Mouse (Mus musculus): ENCODE data around the gene Sertad3. TPM values are rescaled to one million over a fixed set of nuclear protein-coding genes. Genes with fewer than 3 reads are reported as not detected.

The Sertad3 gene
- total RNA-seq (2021) = 1 to 10 TPM; 2.7 to 2.8 TPM

DNA sequence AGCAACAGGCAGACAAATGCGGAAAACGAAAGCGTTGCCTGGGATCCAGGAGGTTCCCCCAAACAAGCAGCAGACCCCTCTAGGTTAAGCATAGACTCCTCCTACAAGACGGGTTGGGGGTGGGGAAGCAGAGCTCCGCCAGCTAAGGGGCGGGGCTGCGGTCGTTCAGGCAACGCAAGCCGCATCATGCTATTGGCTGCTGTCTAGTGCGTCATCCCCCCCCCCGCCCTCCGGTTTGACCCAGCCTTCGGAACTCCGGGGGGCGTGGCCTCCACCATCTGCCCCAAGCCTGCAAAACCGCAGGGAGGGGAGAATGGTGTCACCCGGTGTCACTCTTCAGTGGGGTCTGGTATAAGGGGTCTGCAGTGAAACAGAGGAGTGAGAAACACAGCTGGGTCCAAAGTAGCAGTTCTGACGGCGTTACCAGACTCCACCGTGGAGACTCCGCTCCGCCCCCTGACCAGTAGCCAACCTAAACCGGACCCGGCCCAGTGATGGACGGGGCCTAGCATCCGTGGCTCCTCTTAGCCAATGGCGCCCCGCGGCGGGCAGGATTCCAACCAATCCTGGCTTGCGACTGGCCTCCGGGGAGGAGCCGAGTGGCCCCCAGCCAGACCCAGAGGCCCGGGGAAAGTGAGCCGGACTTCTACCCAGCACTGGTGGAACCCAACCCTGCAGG is at the start of gene Sertad3:
Gene Sertad3, plus strand, starts transcription at position 613 of the 679 bp plus-strand sequence.
- peak; percentile 98 to 99 for DNase-seq (ENCODE audit: low spot score in 2 of 2)
- intact Hi-C loops (cut with DNase I) = loop anchor here (1.0 kb wide), 1 partner anchor 35 kb away; no protein-coding TSS in a partner anchor

DNA sequence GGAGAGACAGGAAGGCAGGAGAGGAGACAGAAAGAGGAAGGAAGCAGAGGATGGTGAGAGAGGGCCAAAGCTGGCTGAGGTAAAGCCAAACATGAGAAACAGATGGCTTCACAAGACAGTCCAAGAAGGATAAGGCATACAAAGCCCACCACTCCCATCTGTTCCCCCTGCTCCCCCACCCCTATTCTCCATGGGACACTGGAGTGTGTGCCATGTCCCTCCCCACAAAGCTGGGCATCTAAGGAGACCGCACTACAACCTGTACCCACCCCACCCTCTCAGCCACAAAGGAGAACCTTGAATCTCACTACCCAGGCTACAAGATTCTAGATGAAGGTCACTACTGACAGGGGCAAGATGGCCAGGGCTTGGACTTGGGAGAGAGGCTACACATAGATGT is 46.2 kb upstream of the Sertad3 start:
- intact Hi-C loops (cut with DNase I) = no loop called here
- DNase-seq (ENCODE audit: low spot score in 2 of 2) = no peak

DNA sequence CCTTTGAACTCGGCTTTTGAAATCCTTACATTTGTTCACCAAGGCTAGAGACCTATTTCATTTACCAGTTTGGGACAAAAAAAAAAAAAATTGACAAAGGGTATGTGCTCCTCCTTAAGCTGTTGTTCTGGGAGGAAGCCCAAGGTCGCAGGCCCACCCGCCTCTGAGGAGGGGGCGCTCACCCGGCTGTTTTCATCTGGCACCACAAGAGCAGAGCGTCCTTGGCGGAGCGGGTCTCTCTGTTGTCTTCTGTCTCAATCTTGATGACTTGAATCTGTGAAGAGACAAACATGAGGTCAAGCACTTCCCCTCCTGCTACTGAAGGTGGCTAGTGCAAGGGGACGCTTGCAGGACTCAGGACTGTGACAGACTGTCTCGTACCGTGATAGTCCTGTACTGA is 45.6 kb upstream of the Sertad3 start:
- intact Hi-C loops (cut with DNase I) = no loop called here
- DNase-seq (ENCODE audit: low spot score in 2 of 2) = no peak

DNA sequence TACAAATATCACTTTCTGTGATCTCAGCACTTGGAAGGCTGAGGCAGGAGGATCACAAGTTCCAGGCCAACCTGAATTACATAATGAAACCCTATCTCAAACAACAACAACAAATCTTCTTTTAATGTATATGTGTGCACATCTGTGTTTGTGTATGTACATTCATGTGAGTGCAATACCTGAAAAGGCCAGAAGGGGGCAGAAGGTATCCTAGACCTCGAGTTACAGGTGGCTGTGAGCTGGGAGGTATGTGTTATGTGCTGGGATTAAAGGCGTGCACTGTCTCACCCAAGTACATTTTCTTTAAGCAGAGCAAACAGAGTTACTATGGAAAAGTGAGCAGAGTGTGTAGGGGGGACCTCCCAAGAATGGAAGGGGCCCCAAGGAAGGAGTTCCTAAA is 44.4 kb upstream of the Sertad3 start:
- no peak for DNase-seq (ENCODE audit: low spot score in 2 of 2)
- intact Hi-C loops (cut with DNase I) = no loop called here

DNA sequence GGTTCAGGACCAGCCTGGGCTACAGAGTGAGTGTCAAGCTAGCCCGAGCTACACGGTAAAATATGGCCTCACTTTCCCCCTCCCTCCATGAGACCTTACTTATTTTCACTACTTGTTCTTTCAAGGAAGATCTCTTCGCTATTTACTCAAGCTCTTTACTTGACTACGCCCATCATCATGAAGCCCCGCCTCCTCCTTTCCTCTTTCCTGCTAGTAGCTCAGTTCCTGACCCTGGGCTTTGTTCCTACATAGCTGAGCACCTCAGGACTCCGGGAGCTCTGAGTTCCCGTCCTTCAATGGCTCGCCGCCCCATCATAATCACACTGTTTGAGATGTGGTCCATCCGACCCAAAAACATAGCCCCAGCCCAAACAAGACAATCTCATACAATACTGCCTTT is 40.2 kb upstream of the Sertad3 start:
- intact Hi-C loops (cut with DNase I) = no loop called here
- no peak for DNase-seq (ENCODE audit: low spot score in 2 of 2)

DNA sequence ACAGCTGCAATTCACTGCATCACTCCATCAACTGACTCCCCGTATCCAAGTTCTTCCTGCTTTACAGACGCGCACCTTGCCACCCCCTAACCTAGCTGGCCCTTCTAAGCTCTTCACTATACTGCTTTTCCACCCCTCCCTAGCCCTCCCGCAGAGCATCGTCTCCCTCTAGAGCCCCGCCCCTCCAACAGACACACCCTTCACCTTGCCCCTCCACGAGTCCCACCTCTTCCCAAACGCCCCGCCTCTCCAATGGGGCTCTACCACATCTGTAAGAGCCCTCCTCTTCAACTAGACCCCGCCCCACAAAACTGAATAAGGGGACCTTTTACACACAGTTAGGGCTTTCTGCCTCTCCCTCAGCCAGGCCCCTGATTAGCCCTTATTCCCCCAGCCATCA is 39.8 kb upstream of the Sertad3 start:
- intact Hi-C loops (cut with DNase I) = no loop called here
- no peak for DNase-seq (ENCODE audit: low spot score in 2 of 2)

DNA sequence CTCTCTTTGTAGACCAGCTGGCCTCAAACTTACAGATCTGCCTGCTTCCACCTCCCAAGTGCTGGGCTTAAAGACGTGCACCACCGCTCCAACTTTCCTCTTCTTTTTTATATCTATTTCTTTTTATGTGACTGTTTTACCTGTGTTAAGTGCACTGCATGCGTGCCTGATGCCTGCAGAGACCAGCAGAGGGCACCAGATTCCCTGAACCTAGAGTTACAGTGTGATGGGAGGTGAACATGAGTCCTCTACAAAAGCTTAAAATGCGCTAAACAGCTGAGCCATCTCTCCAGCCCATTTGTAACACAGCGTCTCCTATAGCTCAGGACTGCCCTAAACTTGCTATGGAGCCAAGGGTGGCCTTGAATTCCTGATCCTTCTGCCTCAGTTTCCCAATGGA is 36.0 kb upstream of the Sertad3 start:
- DNase-seq (ENCODE audit: low spot score in 2 of 2) = no peak
- intact Hi-C loops (cut with DNase I) = no loop called here

DNA sequence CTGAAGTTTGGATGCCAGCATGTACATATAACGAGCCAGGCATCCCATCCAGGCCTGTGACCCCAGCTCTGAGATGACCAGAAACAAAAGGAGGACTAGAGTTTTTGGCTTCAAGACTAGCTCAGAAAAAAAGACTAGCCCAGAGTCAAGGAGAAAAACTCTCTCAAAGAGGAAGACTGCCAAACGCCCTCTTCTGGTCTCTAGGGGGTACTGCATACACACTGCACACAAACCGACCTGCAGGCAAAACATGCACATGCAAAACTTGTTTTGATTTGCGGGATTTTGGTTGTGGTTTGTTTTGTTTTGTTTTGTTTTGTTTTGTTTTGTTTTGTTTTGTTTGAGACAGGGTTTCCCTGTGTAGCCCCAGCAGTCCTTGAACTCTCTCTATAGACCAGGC is 33.6 kb upstream of the Sertad3 start:
- no peak for DNase-seq (ENCODE audit: low spot score in 2 of 2)
- intact Hi-C loops (cut with DNase I) = no loop called here

DNA sequence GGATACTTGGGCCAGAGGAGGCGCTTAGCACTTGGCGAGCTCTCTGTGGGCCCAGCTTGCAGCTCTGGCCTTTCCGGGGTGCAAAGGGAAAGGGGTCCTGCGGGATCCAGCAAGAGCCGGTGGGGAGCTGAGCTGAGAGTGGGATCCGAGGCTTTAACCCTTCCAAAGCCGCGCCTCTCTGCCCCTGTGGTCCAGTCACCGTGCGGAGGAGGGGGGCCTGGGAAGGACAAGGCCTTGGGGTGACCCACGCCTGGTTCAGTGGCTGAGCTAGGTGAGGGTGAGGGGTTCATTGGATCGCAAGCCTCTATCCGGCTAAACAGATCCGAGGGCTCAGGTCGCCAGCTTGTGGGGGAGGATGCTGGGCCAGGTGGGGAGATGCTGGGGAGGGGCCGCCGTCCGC is 27.5 kb upstream of the Sertad3 start:
- intact Hi-C loops (cut with DNase I) = loop anchor here (2.0 to 5.0 kb wide), 4 partner anchors 41 to 109 kb away; partner anchors contain the start of genes Ltbp4 and Sertad1
- peak; percentile 30 to 42 for DNase-seq (ENCODE audit: low spot score in 2 of 2)

DNA sequence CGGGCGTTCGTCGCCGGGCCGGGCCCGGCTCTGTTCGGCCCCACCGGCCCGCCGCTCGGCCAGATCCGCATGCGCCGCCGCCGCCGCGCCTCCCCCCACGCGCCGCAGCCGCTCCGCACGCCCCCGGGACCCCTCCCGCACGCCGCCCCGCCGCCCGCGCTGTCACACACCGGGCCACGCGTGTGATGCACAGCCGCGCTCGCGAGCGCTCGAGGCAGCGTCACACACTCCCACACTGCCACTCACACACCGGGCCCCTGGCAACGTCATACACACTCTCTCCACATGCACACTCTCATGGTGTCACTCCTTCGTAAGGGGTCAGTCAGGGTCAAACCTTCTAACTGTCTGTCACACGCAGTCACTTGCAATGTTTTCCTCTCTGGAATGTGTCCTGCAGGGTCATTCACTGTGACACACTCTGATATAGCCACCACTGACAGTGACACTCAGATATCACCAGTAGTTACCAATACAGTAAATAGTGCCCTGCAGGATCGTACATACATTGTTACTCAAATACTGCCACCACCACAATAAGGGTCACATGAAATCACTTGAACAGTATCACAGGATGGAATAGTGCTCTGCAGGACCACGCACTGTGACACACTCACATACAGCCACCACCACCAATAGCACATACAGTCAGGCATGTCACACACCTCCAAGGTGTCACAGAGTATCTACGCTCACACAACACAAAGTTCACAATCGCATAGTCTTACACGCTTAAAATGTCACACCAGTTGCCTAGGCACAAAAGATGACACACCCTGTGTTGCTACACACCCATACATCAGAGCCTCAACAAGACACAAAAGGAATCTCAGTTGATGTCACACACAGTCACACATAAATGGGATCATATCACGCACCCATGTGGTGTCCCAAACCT is 26.8 kb upstream of the Sertad3 start:
- DNase-seq (ENCODE audit: low spot score in 2 of 2) = peak; percentile 76 to 80
- intact Hi-C loops (cut with DNase I) = loop anchor here (2.0 to 5.0 kb wide), 4 partner anchors 40 to 109 kb away; partner anchors contain the start of genes Ltbp4 and Sertad1

DNA sequence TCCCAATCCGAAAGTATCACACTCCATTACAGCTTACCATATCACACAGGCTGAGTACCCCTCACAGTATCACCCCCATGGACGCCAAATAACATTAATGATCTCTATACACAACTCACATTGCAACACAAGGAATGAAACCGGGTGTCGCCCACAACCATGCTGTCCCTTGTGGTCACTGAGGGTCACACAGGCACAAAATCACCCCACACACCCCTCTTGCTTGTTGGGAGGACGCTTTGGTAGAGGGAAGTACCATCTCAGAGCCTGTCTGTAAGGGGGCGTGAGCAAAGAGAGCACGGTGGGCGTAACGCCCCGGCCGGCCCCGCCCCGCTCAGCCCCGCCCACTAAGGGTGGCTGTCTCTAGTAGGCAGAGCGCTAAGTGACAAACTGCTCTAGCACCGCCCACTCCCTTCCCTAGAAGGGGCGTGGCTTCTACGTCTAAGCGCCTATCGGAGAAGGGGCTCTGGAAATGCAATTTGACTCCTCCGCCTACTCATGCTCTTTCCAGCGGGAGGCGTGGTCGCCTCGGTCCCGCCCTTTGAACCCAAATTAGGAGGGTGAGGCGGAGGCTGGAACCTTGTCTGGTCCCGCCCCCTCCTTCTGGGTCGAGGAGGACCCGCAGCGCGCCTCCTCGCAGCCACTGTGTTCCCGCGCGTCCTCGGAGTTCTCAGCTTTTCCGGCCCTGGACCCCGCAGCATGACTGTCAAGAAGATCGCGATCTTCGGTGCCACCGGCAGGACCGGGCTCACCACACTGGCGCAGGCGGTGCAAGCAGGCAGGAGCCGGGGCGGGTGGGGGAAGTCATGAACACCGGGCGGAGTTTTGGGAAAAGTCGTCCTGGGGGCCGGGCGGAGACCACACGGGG is 25.9 kb upstream of the Sertad3 start, which contains the start of the genes Sptbn4 and Blvrb:
Gene Sptbn4, minus strand, starts transcription at position 268 of the 868 bp plus-strand sequence.
Gene Blvrb, plus strand, starts transcription at position 560 of the 868 bp plus-strand sequence.
- DNase-seq (ENCODE audit: low spot score in 2 of 2) = peak; percentile 96
- intact Hi-C loops (cut with DNase I) = loop anchor here (2.0 to 5.0 kb wide), 4 partner anchors 39 to 110 kb away; partner anchors contain the start of genes Ltbp4 and Sertad1

DNA sequence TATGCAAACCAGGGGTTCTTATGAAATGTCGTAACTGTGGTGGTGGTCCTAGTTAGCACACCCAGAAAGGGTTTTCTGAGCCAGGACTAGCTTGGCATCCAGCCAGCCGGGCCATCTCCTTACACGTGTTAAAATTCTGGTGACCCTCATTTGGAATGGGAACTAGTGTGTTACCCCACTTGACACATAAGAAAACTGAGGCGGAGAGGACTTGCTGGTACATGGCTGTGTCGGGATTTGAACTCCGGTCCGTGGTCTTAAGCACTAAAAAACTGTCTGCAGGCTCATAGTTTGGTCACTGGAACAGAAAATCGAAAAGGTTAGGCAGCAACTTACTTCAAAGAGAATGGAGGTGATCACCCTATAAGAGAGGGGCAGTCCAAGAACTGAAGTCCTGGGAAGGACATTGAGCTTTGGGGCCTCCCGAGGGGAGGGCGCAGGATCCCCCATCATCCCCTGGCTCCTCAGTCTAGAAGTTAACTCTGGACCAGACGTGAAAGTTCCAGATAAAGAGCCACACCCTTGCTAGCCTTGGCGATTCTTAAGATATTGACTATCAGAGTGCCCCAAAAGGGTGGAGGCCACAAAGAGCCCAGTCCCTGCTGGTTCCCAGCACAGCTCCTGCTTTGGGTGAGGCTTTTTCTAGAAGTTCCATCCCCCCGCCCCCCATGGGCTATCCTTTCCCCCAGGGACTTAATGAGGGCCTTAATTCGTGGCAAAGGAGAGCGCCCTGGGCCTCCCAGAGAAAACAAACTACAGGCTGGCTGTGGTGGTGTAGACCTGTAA is 25.0 kb upstream of the Sertad3 start:
- intact Hi-C loops (cut with DNase I) = loop anchor here (5.0 kb wide), 2 partner anchors 94 to 111 kb away; partner anchors contain the start of gene Ltbp4
- DNase-seq (ENCODE audit: low spot score in 2 of 2) = peak in 1 of 2 experiments; percentile 19

DNA sequence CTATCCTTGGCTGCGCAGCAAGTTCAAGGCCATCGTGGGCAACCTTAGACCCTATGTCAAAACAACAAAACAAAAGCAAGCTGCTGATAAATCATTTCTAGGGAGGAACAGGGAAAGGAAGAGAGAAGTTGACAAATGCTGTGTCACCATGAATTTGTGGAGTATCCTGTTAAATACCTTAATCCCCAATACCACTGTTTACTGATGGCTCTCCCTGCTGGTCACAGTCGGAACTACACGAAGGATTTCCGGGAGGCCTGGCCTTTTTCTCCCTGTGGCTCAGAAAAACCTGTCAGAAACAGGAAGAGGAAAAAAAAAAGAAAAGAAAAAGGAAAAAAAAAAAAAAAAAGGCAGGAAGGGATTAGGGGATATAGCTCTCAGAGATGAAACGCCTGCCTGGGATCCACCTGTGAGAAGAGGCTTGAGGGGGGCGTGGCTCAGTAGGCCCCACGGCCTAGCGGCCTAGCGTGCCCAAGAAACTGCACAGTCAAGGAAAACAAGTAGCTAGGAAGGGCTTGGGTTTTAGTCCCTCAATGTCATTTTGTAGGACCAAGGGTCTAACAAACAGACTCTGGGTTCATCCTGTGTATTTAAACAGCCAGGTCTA is 24.2 kb upstream of the Sertad3 start:
- DNase-seq (ENCODE audit: low spot score in 2 of 2) = peak; percentile 40 to 61
- intact Hi-C loops (cut with DNase I) = loop anchor here (5.0 kb wide), 2 partner anchors 93 to 112 kb away; partner anchors contain the start of gene Ltbp4

DNA sequence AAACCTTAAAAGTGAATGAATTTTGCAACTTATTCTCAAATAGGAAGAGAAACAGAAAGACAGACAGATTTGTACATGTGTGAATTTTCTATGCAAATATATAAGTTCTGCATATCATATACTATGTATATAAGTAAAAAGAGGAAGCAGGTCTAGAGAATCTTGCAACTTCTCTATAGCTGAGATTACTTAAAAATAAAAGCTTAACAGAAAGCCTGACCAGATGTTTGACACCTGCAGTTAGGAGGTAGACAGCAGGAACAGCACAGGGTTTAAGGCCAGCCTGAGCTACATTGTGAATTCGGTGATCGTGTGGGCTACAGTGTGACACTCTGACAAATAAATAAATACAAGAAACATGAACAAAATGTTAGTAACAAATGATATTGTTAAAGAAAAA is 22.2 kb upstream of the Sertad3 start:
- DNase-seq (ENCODE audit: low spot score in 2 of 2) = no peak
- intact Hi-C loops (cut with DNase I) = no loop called here

DNA sequence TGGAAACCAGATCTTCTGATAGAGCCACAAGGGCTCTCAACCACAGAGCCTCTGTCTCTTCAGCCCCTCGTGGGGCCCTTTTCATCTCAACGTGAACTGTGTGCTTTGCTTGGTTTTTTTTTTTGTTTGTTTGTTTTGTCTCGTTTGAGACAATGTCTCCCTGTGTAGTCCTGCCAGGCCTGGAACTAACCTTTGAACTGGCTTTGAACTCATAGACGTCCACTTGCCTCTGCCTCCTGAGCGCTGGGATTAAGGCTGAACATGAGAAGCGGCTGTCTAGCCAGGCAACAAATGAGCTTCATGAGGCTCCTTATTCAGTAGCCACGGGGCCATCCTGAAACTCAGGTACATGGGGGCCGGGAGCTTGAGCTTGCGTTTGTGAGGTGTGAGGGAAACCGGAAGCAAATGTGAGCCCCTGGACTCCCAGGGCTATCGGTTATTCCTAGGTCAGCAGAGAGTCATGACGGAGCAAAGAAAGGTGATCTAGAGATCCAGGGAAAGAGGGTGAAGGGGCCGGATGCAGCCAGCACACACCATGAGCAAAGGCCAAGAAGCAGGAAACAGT is 21.3 kb upstream of the Sertad3 start:
- DNase-seq (ENCODE audit: low spot score in 2 of 2) = no peak
- intact Hi-C loops (cut with DNase I) = no loop called here

DNA sequence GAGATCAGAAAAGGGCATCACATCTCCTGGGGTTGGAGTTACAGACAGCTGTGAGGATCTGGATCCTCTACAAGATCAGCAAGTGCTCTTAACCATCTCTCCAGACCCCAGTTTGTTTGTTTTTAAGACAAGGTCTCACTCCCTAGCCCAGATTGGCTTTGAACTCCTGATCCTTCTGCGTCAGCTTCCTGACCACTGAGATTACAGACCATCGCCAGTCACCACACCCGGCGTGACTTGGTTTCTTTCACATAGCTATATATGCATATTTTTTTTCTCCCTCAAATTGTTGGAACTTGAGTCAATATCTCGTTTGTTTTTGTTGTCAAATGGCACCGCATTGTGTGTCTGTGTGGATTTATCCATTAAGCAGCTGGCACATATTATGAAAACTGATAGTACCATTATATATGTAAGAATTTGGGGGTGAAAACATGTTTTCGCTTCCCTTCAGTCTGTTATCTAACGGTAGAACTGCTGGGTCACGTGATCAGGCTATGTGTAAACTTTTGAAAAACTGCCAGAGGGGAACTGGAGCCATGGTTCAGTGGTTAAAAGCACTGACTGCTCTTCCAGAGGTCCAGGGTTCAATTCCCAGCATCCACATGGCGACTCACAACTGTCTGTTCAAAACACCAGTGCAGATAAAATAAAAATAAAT is 19.0 kb upstream of the Sertad3 start:
- intact Hi-C loops (cut with DNase I) = no loop called here

DNA sequence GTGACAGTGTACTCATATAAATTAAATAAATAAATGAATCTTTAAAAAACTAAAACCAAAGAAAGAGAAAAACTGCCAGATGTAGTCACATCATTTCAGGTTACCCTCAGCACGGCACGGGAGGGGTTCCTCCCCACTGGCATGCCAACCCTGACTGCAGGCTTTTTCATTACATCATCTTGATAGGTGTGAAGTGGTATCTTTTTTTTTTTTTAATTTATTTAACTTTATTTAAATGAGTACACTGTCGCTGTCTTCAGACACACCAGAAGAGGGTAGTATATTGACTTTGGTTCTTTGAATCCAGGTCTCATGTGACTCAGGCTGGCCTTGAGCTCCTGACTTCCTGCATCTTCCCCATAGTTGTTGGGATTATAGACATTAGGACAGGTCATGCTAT is 18.3 kb upstream of the Sertad3 start:
- intact Hi-C loops (cut with DNase I) = no loop called here
- no peak for DNase-seq (ENCODE audit: low spot score in 2 of 2)

More for the DNA sequence above, 19.0 kb upstream of the Sertad3 start:
- DNase-seq (ENCODE audit: low spot score in 2 of 2) = no peak

All from left cerebral cortex, postnatal 36 days (tissue).